Mouse (Mus musculus): ENCODE results near the gene Unc5cl.

The Unc5cl gene

GRCm38 (mm10) chr17:48539326-48539725, 84.6 kb downstream of the Unc5cl start:
- DNase-seq (ENCODE audit: low spot score in 2 of 2), result peak; percentile 40 to 48

GRCm38 (mm10) chr17:48542733-48543132, 88.0 kb downstream of the Unc5cl start:
- DNase-seq (ENCODE audit: low spot score in 2 of 2), result peak in 1 of 2 experiments; percentile 35

GRCm38 (mm10) chr17:48543301-48543765, 88.6 kb downstream of the Unc5cl start:
- DNase-seq (ENCODE audit: low spot score in 2 of 2), result peak; percentile 78 to 87

- DNase-seq (ENCODE audit: low spot score in 2 of 2), result no peak
Observed at GRCm38 (mm10) chr17:48544722-48545121, 90.0 kb downstream of the Unc5cl start.

GRCm38 (mm10) chr17:48545223-48545943, 90.7 kb downstream of the Unc5cl start:
- peak; percentile 56 to 68 for DNase-seq (ENCODE audit: low spot score in 2 of 2)

- peak; percentile 26 to 33 for DNase-seq (ENCODE audit: low spot score in 2 of 2)
Observed at GRCm38 (mm10) chr17:48546036-48546435, 91.3 kb downstream of the Unc5cl start.

GRCm38 (mm10) chr17:48547668-48548067, 93.0 kb downstream of the Unc5cl start:
- no peak for DNase-seq (ENCODE audit: low spot score in 2 of 2)

GRCm38 (mm10) chr17:48551788-48552531, 97.3 kb downstream of the Unc5cl start:
- peak; percentile 20 to 39 for DNase-seq (ENCODE audit: low spot score in 2 of 2)

- no peak for DNase-seq (ENCODE audit: low spot score in 2 of 2)
Observed at GRCm38 (mm10) chr17:48552532-48552915, 97.8 kb downstream of the Unc5cl start.

GRCm38 (mm10) chr17:48556223-48556962, 101.7 kb downstream of the Unc5cl start:
- no peak for DNase-seq (ENCODE audit: low spot score in 2 of 2)

GRCm38 (mm10) chr17:48557823-48558715, 103.4 kb downstream of the Unc5cl start:
- DNase-seq (ENCODE audit: low spot score in 2 of 2), result no peak

- DNase-seq (ENCODE audit: low spot score in 2 of 2), result peak; percentile 42 to 60
Observed at GRCm38 (mm10) chr17:48564931-48565330, 110.2 kb downstream of the Unc5cl start.

GRCm38 (mm10) chr17:48569656-48570055, 115.0 kb downstream of the Unc5cl start:
- DNase-seq (ENCODE audit: low spot score in 2 of 2), result no peak

- no peak for DNase-seq (ENCODE audit: low spot score in 2 of 2)
Observed at GRCm38 (mm10) chr17:48581153-48581552, 126.5 kb downstream of the Unc5cl start.

GRCm38 (mm10) chr17:48582486-48582990, 127.8 kb downstream of the Unc5cl start:
- DNase-seq (ENCODE audit: low spot score in 2 of 2), result no peak

- no peak for DNase-seq (ENCODE audit: low spot score in 2 of 2)
Observed at GRCm38 (mm10) chr17:48583401-48583800, 128.7 kb downstream of the Unc5cl start.

- no peak for DNase-seq (ENCODE audit: low spot score in 2 of 2)
Observed at GRCm38 (mm10) chr17:48585902-48586359, 131.2 kb downstream of the Unc5cl start.

- no peak for DNase-seq (ENCODE audit: low spot score in 2 of 2)
Observed at GRCm38 (mm10) chr17:48588674-48589073, 134.0 kb downstream of the Unc5cl start.
